Mouse (Mus musculus): ENCODE data around the gene Pax2. TPM values are rescaled to one million over a fixed set of nuclear protein-coding genes. Genes with fewer than 3 reads are reported as not detected.

Pax2 gene
- polyA plus RNA-seq, 1 experiment from 2014 or later, result 0.19 TPM

DNA sequence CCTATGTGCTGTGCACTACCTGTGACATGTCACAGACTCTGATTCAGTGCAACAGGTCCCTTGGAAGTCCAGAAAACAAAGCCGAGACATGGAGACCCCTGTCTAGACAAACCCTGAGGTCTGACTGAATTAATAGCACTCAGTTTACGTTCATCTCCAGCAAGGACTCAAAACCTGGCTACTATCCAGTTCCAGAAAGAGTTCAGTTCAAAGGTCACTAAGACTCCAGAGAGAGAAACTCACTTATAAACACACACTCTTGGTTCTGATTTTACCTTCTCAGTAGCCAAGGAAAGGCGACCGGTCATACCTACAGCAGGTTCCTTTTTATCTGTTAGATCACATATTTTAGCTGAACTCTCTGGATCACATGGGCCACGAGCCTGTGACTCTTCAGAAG lies 43.3 kb downstream of the Pax2 start:
- Histone ChIP-seq H3K9ac (no peak overlapping the region), H3K9me3 (no peaks in the 10 kb centered on the region), H3K4me2 (no peak overlapping the region), H3K4me3 (replicated peaks) (no peak overlapping the region), H3K4me1 (peaks cover 36% of the 10 kb centered on the region), H3K36me3 (replicated peaks) (no peaks in the 10 kb centered on the region), H3K27me3 (peaks cover 48% of the 10 kb centered on the region), H3K27ac (no peak overlapping the region)
- ATAC-seq (ENCODE audit: low FRiP score), result no peak
- 81% methylated on average over 5 of the region's 5 CpGs for WGBS

DNA sequence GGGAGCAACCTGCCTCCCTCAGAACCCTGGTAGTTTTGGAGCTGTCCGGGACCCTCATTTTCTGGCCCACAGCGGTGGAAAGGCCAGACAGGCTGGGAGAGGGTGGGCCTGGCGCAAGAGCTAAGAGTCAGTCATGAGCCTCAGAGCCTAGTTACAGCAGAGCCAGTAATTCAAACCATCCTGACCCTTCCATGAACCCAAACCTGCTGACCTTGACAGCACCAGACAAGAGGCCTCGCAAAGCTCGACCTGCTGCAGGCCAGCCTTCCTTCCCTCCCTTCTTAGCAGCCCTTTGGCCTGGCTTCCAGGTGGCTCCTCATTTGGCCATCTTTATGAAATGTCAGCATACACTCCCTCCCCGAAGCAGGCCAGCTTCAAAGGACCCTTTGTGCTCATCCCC lies 44.5 kb downstream of the Pax2 start:
- no peak for ATAC-seq (ENCODE audit: low FRiP score)
- Histone ChIP-seq H3K4me1 (peaks cover 36% of the 10 kb centered on the region), H3K4me2 (no peak overlapping the region), H3K27me3 (peaks cover 50% of the 10 kb centered on the region), H3K4me3 (replicated peaks) (no peak overlapping the region), H3K9ac (no peak overlapping the region), H3K9me3 (no peaks in the 10 kb centered on the region), H3K36me3 (replicated peaks) (no peaks in the 10 kb centered on the region), H3K27ac (no peak overlapping the region)
- 69% methylated on average over 6 of the region's 6 CpGs for WGBS

GRCm38 (mm10) chr19:44808734-44809133 lies 52.9 kb downstream of the Pax2 start:
- Histone ChIP-seq H3K4me2 (peak overlapping the region; percentile 31), H3K27me3 (peaks cover 63% of the 10 kb centered on the region), H3K9ac (peak overlapping the region; percentile 21; the same call in 1 of the 2 replicates), H3K4me1 (peaks cover 12% of the 10 kb centered on the region), H3K4me3 (replicated peaks) (no peak overlapping the region), H3K27ac (no peak overlapping the region), H3K9me3 (no peaks in the 10 kb centered on the region), H3K36me3 (replicated peaks) (no peaks in the 10 kb centered on the region)
- 1% methylated on average over 8 of the region's 8 CpGs for WGBS
- ATAC-seq (ENCODE audit: low FRiP score), result no peak

- Histone ChIP-seq H3K27ac (no peak overlapping the region), H3K4me1 (peaks cover 28% of the 10 kb centered on the region)
Measured at GRCm38 (mm10) chr19:44812666-44813429, 57.0 kb downstream of the Pax2 start.

DNA sequence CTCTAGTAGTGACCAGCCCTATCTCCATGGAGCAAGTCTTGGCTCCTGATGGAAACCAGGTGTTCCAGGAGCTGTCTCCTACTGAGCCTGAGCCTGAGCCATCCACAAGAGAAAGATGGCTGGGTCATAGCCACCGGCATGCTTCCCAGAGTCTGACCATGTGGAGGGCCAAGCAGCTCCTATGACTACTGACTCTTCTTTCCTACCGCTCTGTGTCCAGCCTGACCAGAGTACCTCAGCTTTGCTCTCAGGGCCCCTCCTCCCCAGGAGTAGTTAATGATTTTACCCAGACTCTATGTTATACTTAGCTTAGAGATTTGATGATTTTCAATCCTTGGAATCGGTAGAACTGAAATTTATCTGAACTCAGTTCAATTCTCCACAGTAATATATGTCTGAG lies 59.3 kb downstream of the Pax2 start:
- no peaks in the 10 kb centered on the region for H3K36me3 ChIP-seq (replicated peaks)
- peaks cover 31% of the 10 kb centered on the region for H3K4me1 ChIP-seq
- WGBS, result 93% methylated on average over 3 of the region's 3 CpGs
- H3K27ac ChIP-seq, result no peak overlapping the region
- H3K9me3 ChIP-seq, result no peaks in the 10 kb centered on the region
- no peak for ATAC-seq (ENCODE audit: low FRiP score)
- no peak overlapping the region for H3K4me2 ChIP-seq
- H3K4me3 ChIP-seq (replicated peaks), result no peak overlapping the region
- H3K9ac ChIP-seq, result no peak overlapping the region
- peaks cover 85% of the 10 kb centered on the region for H3K27me3 ChIP-seq

More at GRCm38 (mm10) chr19:44812666-44813429, 57.0 kb downstream of the Pax2 start:
- H3K36me3 ChIP-seq (replicated peaks), result no peaks in the 10 kb centered on the region
- peaks cover 78% of the 10 kb centered on the region for H3K27me3 ChIP-seq
- ATAC-seq (ENCODE audit: low FRiP score), result no peak
- no peak overlapping the region for H3K4me2 ChIP-seq
- no peak overlapping the region for H3K9ac ChIP-seq
- 69% methylated on average over 13 of the region's 13 CpGs for WGBS
- no peaks in the 10 kb centered on the region for H3K9me3 ChIP-seq
- no peak overlapping the region for H3K4me3 ChIP-seq (replicated peaks)

DNA sequence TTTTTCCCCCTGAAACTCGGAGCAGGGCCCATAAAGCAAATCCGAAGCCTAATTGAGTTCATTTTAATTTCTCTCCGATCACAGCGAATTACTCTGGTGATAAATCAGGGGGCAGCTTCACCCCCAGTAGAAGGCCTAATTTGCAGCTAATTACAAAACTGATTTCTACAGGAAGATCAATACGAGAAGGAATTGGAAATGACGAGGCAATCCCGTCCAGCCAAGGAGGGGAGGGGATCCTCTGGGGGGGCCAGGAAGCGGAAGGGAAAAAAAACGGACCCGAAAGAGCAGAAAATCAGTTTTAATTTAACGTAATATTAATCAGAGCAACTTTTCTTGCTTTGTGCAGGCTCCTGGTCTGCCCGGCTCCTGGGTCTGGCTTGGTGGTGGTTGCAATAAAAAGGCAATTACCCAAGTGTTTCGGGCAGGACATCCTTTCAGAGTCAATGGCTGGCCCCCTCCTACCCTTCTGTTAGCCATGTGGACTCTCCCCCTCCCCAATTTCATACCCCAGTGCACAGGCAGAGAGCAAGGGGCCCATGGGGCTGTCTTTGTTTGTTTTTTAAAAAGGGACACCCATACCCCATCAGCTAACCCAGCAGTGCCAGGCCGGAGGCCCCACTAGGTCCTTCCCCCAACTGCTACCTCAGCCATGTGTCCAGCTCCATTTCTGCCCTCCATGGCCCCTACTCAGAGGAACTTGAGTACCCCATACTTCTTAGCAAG lies 61.7 kb downstream of the Pax2 start:
- Histone ChIP-seq H3K27me3 (peaks cover 80% of the 10 kb centered on the region), H3K9me3 (no peaks in the 10 kb centered on the region), H3K4me2 (no peak overlapping the region), H3K27ac (no peak overlapping the region), H3K4me3 (replicated peaks) (no peak overlapping the region), H3K4me1 (peaks cover 40% of the 10 kb centered on the region), H3K9ac (no peak overlapping the region), H3K36me3 (replicated peaks) (no peaks in the 10 kb centered on the region)
- peak; percentile 27; the same call in 1 of the 2 replicates for ATAC-seq (ENCODE audit: low FRiP score)
- WGBS, result 29% methylated on average over 14 of the region's 14 CpGs

DNA sequence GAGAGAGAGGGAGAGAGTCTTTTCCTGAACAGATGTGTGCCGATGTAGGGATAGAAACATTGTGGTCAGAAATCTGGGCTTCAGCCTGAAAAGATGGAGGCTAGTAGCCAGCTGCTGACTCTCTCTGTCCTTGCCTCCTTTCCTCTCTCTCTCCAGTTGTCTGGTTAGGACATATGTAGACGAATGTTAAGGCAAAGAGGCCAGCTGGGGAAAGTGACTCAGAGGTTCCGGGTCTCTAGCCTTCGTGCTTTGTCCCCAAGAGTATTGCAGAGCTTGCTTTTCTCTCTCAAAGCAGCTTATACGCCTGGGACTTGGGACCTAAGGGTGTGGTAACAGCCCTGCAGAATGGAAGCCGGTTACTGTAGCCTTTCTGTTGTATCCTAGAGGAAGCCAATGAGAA lies 62.8 kb downstream of the Pax2 start:
- Histone ChIP-seq H3K36me3 (replicated peaks) (no peaks in the 10 kb centered on the region), H3K4me3 (replicated peaks) (no peak overlapping the region), H3K4me1 (peaks cover 37% of the 10 kb centered on the region), H3K4me2 (no peak overlapping the region), H3K27ac (no peak overlapping the region), H3K9ac (no peak overlapping the region), H3K27me3 (peaks cover 81% of the 10 kb centered on the region), H3K9me3 (no peaks in the 10 kb centered on the region)
- ATAC-seq (ENCODE audit: low FRiP score), result no peak
- WGBS, result 79% methylated on average over 6 of the region's 6 CpGs

GRCm38 (mm10) chr19:44821581-44821980 lies 65.7 kb downstream of the Pax2 start:
- no peak for ATAC-seq (ENCODE audit: low FRiP score)
- Histone ChIP-seq H3K27ac (no peak overlapping the region), H3K4me3 (replicated peaks) (no peak overlapping the region), H3K27me3 (peaks cover 82% of the 10 kb centered on the region), H3K4me1 (peaks cover 45% of the 10 kb centered on the region), H3K9me3 (no peaks in the 10 kb centered on the region), H3K9ac (no peak overlapping the region), H3K4me2 (no peak overlapping the region), H3K36me3 (replicated peaks) (no peaks in the 10 kb centered on the region)
- 81% methylated on average over 3 of the region's 3 CpGs for WGBS

GRCm38 (mm10) chr19:44822295-44822694 lies 66.5 kb downstream of the Pax2 start:
- H3K36me3 ChIP-seq (replicated peaks), result no peaks in the 10 kb centered on the region
- H3K4me1 ChIP-seq, result peaks cover 38% of the 10 kb centered on the region
- ATAC-seq (ENCODE audit: low FRiP score), result no peak
- no peak overlapping the region for H3K4me3 ChIP-seq (replicated peaks)
- H3K4me2 ChIP-seq, result no peak overlapping the region
- H3K9me3 ChIP-seq, result no peaks in the 10 kb centered on the region
- no peak overlapping the region for H3K9ac ChIP-seq
- peaks cover 80% of the 10 kb centered on the region for H3K27me3 ChIP-seq
- 78% methylated on average over 5 of the region's 5 CpGs for WGBS
- H3K27ac ChIP-seq, result no peak overlapping the region

GRCm38 (mm10) chr19:44823657-44824056 lies 67.8 kb downstream of the Pax2 start:
- peaks cover 24% of the 10 kb centered on the region for H3K4me1 ChIP-seq

DNA sequence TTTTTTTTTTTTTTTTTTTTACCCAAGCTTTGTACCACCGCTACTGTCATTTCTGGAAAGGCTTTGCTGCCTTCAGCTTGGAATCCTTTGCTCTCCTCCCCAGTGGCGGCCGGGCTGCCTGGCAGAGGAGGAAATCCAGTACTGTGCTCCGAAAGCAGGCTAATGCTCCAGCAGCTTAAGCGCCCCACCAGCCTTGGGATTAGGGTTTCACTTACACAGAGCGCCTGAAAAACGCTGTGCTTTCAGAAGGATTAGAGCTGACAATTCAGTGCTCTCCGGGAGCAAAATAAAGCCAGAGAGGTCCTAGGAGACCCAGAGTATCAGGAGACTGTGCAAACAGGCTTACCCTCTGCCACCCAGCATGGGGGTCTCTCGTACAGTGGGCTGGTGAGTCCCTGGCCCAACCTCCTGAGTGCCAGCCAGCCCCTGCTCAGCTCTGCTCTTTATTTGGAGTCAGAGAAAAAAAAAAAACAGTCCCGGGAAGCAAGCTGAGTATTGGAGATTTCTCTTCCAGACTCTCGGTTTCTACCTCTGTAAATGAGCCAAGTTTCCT lies 69.4 kb downstream of the Pax2 start:
- Histone ChIP-seq H3K9me3 (no peaks in the 10 kb centered on the region), H3K27me3 (peaks cover 76% of the 10 kb centered on the region), H3K36me3 (replicated peaks) (no peaks in the 10 kb centered on the region), H3K27ac (no peak overlapping the region), H3K4me2 (0 out of 2 replicates have a peak overlapping the region, but pooled peaks have one; percentile 11), H3K4me3 (replicated peaks) (no peak overlapping the region), H3K4me1 (peaks cover 19% of the 10 kb centered on the region), H3K9ac (no peak overlapping the region)
- ATAC-seq (ENCODE audit: low FRiP score), result no peak
- 9% methylated on average over 11 of the region's 11 CpGs for WGBS

More at GRCm38 (mm10) chr19:44823657-44824056, 67.8 kb downstream of the Pax2 start:
- Histone ChIP-seq H3K36me3 (replicated peaks) (no peaks in the 10 kb centered on the region), H3K27ac (no peak overlapping the region), H3K4me2 (no peak overlapping the region), H3K27me3 (peaks cover 82% of the 10 kb centered on the region), H3K9ac (no peak overlapping the region), H3K9me3 (no peaks in the 10 kb centered on the region), H3K4me3 (replicated peaks) (no peak overlapping the region)
- 63% methylated on average over 3 of the region's 3 CpGs for WGBS
- no peak for ATAC-seq (ENCODE audit: low FRiP score)

DNA sequence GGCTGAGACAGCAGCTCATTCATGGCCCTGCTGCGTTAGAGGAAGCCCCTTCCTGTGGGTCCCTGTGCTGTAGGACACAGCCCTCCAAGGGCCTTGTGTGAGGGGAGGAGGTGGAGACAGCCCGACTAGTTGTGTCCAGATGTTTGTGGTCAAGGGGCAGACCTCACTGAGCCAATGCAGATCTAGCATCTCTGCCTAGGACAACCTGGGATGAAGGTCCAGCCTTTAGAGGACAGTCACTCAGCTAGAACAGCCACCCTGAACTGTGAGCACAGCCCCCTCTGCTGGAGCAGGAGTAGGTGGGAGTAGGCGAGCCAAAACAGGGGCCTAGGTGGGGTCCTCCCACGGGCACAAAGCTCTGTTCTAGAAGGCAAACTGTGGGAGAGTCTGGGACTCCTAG lies 70.0 kb downstream of the Pax2 start:
- WGBS, result 22% methylated on average over 4 of the region's 4 CpGs
- ATAC-seq (ENCODE audit: low FRiP score), result no peak
- Histone ChIP-seq H3K4me2 (no peak overlapping the region), H3K4me3 (replicated peaks) (no peak overlapping the region), H3K27ac (no peak overlapping the region), H3K9ac (no peak overlapping the region), H3K27me3 (peaks cover 77% of the 10 kb centered on the region), H3K4me1 (peaks cover 14% of the 10 kb centered on the region), H3K9me3 (no peaks in the 10 kb centered on the region), H3K36me3 (replicated peaks) (no peaks in the 10 kb centered on the region)
